Mouse (Mus musculus) midbrain, embryonic 10.5 days (tissue): Measurements from ENCODE around the gene Tec. TPM values are rescaled to one million over a fixed set of nuclear protein-coding genes. Genes with fewer than 3 reads are reported as not detected.

ENCODE experiments used
- DNase-seq: peaks from one replicate; pipeline ENCODE4 v3.0.0-alpha.2; 2017; ENCODE audit warnings: low spot score
- H3K27ac ChIP-seq: fragments of 300-500 bp; sonication (generic); replicated peaks from 2 replicates; pipeline ENCODE4 v1.5.1; 2016; ENCODE audit warnings: mild to moderate bottlenecking
- H3K27me3 ChIP-seq: fragments of 300-500 bp; sonication (generic); 2 replicates; pipeline ENCODE4 v1.6.1; 2016; ENCODE audit warnings: low read depth, mild to moderate bottlenecking; ENCODE audit not compliant: poor library complexity, severe bottlenecking
- H3K36me3 ChIP-seq: fragments of 300-500 bp; sonication (generic); 2 replicates; pipeline ENCODE4 v1.6.1; 2016; ENCODE audit warnings: mild to moderate bottlenecking, moderate library complexity
- H3K4me1 ChIP-seq: fragments of 300-500 bp; sonication (generic); 2 replicates; pipeline ENCODE4 v1.6.1; 2016
- H3K4me3 ChIP-seq: fragments of 300-500 bp; sonication (generic); 2 replicates; pipeline ENCODE4 v1.5.1; 2016; ENCODE audit warnings: mild to moderate bottlenecking, moderate library complexity
- H3K9me3 ChIP-seq: fragments of 300-500 bp; sonication (generic); replicated peaks from 2 replicates; pipeline ENCODE4 v1.6.1; 2016; ENCODE audit warnings: mild to moderate bottlenecking
- WGBS: fragments of 180-500 bp; shearing (Covaris S2); methylation state at CpG from one replicate; pipeline ENCODE4 v1.1.7; 2016; 5-methylcytosine and 5-hydroxymethylcytosine counted together
- polyA plus RNA-seq: library from polyadenylated mRNA; unstranded; fragments of >200 nt; fragmentation: Nextera tagmentation; extraction: Ambion mirVana; gene quantifications from 2 replicates; pipeline ENCODE4 v1.2.1, GENCODE M21; 2016

Tec gene
- polyA plus RNA-seq, 1 experiment from 2014 or later: 3.2 TPM

- no peak overlapping the region for H3K4me3 ChIP-seq
- no peak for DNase-seq
- H3K36me3 ChIP-seq: no peaks in the 10 kb centered on the region
- no peak overlapping the region for H3K27ac ChIP-seq
- no peaks in the 10 kb centered on the region for H3K9me3 ChIP-seq
- whole genome bisulfite sequencing: 90% methylated on average over 3 of the region's 3 CpGs
- peaks cover under 1% of the 10 kb centered on the region for H3K4me1 ChIP-seq
- H3K27me3 ChIP-seq: no peaks in the 10 kb centered on the region
These were observed 34.7 kb upstream of the Tec start for GRCm38 (mm10) chr5:72902876-72903516.

DNA sequence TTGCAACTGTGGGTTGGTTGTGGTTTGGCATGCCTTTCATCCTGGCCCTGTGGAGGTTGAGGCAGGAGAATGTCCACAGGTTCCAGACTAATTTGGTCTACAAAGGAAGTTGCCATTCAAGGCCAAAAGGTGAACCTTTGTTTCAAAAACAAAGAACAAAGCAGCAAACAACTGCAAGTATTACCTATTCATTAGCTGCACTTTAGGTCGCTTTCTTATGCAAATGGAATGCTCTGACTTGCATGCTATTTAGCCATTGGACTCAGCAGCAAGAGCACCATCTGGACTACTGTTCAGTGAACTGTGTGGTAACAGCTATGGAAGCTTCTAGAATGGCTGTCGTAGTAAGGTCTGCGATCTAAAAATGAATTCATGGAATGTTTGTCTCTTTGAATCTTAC, 34.0 kb upstream of the Tec start:
- Histone ChIP-seq H3K36me3 (no peaks in the 10 kb centered on the region), H3K4me1 (peaks cover 3% of the 10 kb centered on the region), H3K9me3 (no peaks in the 10 kb centered on the region), H3K27me3 (no peaks in the 10 kb centered on the region), H3K27ac (no peak overlapping the region), H3K4me3 (no peak overlapping the region)
- DNase-seq: no peak
- 76% methylated on average over 3 of the region's 3 CpGs for WGBS

- H3K4me3 ChIP-seq: no peak overlapping the region
- peaks cover 6% of the 10 kb centered on the region for H3K4me1 ChIP-seq
- H3K27me3 ChIP-seq: no peaks in the 10 kb centered on the region
- DNase-seq: no peak
- H3K36me3 ChIP-seq: no peaks in the 10 kb centered on the region
- no peak overlapping the region for H3K27ac ChIP-seq
- H3K9me3 ChIP-seq: no peaks in the 10 kb centered on the region
- 90% methylated on average over 4 of the region's 4 CpGs for WGBS
These were observed 33.6 kb upstream of the Tec start for GRCm38 (mm10) chr5:72901866-72902265.

DNA sequence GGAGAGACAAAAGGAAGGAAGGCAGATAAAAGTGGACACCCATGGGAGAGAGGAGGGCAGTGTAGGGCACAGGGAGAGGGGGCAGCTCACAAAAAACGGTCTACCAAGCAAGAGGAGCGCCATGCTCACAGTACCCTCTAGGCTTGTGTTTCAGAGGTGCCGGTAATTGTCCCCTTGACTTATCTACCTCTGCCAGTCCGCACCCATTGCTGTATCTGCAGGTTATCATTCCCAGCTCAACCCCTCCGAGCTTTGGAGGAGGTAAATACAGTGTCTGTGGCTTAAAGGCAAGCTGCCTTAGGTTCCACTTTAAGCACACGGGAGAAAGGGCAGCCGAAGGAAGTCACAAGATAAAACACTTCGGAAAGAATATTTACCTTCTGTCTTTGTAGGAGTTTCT, 31.0 kb upstream of the Tec start:
- Histone ChIP-seq H3K27me3 (no peaks in the 10 kb centered on the region), H3K27ac (no peak overlapping the region), H3K4me1 (peaks cover 10% of the 10 kb centered on the region), H3K4me3 (no peak overlapping the region), H3K9me3 (no peaks in the 10 kb centered on the region), H3K36me3 (no peaks in the 10 kb centered on the region)
- 86% methylated on average over 8 of the region's 8 CpGs for WGBS
- no peak for DNase-seq

GRCm38 (mm10) chr5:72897998-72898397, 29.7 kb upstream of the Tec start:
- H3K27ac ChIP-seq: no peak overlapping the region
- DNase-seq: no peak
- peaks cover 10% of the 10 kb centered on the region for H3K4me1 ChIP-seq
- H3K27me3 ChIP-seq: no peaks in the 10 kb centered on the region
- H3K9me3 ChIP-seq: no peaks in the 10 kb centered on the region
- WGBS: 50% methylated on average over 6 of the region's 6 CpGs
- no peaks in the 10 kb centered on the region for H3K36me3 ChIP-seq
- no peak overlapping the region for H3K4me3 ChIP-seq

GRCm38 (mm10) chr5:72896478-72897279, 28.4 kb upstream of the Tec start:
- H3K9me3 ChIP-seq: no peaks in the 10 kb centered on the region
- DNase-seq: no peak
- peaks cover 10% of the 10 kb centered on the region; the same call in 1 of the 2 replicates for H3K4me1 ChIP-seq
- no peak overlapping the region for H3K27ac ChIP-seq
- H3K36me3 ChIP-seq: no peaks in the 10 kb centered on the region
- H3K4me3 ChIP-seq: no peak overlapping the region
- WGBS: 76% methylated on average over 18 of the region's 18 CpGs
- no peaks in the 10 kb centered on the region for H3K27me3 ChIP-seq

DNA sequence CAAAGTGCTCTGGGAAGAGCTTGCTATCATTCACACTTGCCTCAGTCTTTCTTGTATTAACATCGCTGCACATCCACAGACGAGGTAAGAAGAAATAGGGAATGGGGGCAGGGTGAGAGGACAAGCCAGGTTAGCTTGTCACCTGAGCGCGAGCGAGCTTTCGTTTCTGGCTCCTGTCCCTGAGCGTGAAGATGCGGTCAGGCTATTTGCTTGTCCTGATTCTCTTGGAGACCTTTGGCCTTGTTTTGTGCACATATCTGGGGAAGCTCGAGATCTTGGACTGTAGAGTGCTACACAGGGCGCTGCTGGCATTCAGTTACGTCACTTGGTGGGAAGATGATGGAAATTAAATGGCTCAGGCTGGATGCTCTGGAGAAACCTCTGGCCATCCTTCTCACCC, 27.0 kb upstream of the Tec start:
- 92% methylated on average over 11 of the region's 11 CpGs for WGBS
- Histone ChIP-seq H3K4me3 (no peak overlapping the region), H3K27me3 (no peaks in the 10 kb centered on the region), H3K4me1 (peaks cover 10% of the 10 kb centered on the region; the same call in 1 of the 2 replicates), H3K36me3 (no peaks in the 10 kb centered on the region), H3K27ac (no peak overlapping the region), H3K9me3 (no peaks in the 10 kb centered on the region)
- DNase-seq: no peak

- Histone ChIP-seq H3K27me3 (no peaks in the 10 kb centered on the region), H3K4me3 (no peak overlapping the region), H3K9me3 (no peaks in the 10 kb centered on the region), H3K27ac (no peak overlapping the region), H3K36me3 (no peaks in the 10 kb centered on the region), H3K4me1 (peaks cover 10% of the 10 kb centered on the region; the same call in 1 of the 2 replicates)
- 51% methylated on average over 5 of the region's 5 CpGs for WGBS
- no peak for DNase-seq
These were observed 25.7 kb upstream of the Tec start for GRCm38 (mm10) chr5:72893987-72894386.

- no peaks in the 10 kb centered on the region for H3K36me3 ChIP-seq
- no peaks in the 10 kb centered on the region for H3K9me3 ChIP-seq
- no peak overlapping the region for H3K27ac ChIP-seq
- H3K4me3 ChIP-seq: no peak overlapping the region
- no peaks in the 10 kb centered on the region for H3K4me1 ChIP-seq
- peak; percentile 56 for DNase-seq
- WGBS: 8% methylated on average over 12 of the region's 12 CpGs
- H3K27me3 ChIP-seq: no peaks in the 10 kb centered on the region
These were observed 23.3 kb upstream of the Tec start for GRCm38 (mm10) chr5:72891534-72891933.

DNA sequence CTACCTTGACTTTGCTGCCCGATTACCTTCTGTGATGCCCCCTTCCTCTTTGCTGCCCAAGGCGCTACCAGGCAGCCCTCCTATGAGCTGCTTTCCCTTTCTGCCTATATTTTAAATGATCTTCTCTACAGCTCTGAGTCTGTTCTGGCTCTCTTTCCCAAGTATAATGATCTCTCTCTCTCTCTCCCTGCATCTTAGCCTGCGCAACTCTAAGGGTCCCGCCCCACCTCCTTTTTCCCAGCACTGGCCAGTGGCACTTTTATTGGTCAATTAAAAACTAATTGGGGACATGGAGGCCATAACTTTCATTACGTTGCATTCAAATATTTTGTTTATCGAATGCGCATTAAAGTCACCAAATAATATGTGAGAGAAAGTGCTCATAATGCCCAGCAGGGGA, 20.0 kb upstream of the Tec start:
- Histone ChIP-seq H3K4me3 (no peak overlapping the region), H3K27ac (no peak overlapping the region), H3K9me3 (no peaks in the 10 kb centered on the region), H3K36me3 (no peaks in the 10 kb centered on the region), H3K27me3 (no peaks in the 10 kb centered on the region), H3K4me1 (no peaks in the 10 kb centered on the region)
- DNase-seq: no peak
- 91% methylated on average over 7 of the region's 7 CpGs for WGBS

DNA sequence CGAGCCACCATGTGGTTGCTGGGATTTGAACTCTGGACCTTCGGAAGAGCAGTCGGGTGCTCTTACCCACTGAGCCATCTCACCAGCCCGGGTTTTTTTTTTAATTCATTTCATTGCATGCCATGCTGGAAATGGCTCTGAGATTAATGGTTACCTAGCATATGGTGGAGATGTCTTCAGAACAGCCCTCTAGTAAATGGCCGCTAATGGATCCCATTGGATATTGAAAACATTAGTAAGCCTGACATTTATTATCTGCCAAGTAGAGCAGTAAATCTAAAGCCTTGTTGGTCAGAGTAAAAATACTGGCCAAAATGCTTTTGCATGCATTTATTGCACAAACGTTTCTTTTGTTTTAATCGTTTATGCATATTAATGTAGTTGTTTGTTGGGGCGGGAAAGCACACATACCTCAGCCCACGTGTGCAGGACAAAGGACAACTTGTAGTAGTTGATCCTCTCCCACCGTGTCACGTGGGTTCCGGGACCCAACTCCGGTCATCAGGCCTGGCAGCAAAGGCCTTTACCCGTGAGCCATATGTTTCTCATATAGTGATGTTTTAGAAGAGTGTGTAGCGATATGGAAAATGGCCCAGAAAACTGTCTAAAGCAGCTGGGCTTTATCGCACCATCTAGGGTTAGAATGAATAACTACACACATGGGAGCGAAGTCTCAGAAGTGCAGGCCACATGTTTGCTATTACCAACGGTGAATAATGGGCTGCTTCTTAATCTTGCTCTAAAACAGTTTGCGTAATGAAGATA, 18.4 kb upstream of the Tec start:
- no peaks in the 10 kb centered on the region for H3K4me1 ChIP-seq
- H3K27me3 ChIP-seq: no peaks in the 10 kb centered on the region
- no peak overlapping the region for H3K4me3 ChIP-seq
- DNase-seq: no peak
- H3K9me3 ChIP-seq: no peaks in the 10 kb centered on the region
- H3K27ac ChIP-seq: no peak overlapping the region
- 92% methylated on average over 19 of the region's 19 CpGs for WGBS
- H3K36me3 ChIP-seq: no peaks in the 10 kb centered on the region

GRCm38 (mm10) chr5:72883706-72884105, 15.4 kb upstream of the Tec start:
- H3K4me1 ChIP-seq: peaks cover 4% of the 10 kb centered on the region; the same call in 1 of the 2 replicates
- 90% methylated on average over 3 of the region's 3 CpGs for WGBS
- no peak for DNase-seq
- H3K36me3 ChIP-seq: no peaks in the 10 kb centered on the region
- H3K9me3 ChIP-seq: no peaks in the 10 kb centered on the region
- H3K27me3 ChIP-seq: peaks cover 5% of the 10 kb centered on the region; the same call in 1 of the 2 replicates
- no peak overlapping the region for H3K27ac ChIP-seq
- H3K4me3 ChIP-seq: no peak overlapping the region

- H3K27ac ChIP-seq: no peak overlapping the region
- H3K9me3 ChIP-seq: no peaks in the 10 kb centered on the region
- H3K4me1 ChIP-seq: peaks cover 4% of the 10 kb centered on the region; the same call in 1 of the 2 replicates
- H3K4me3 ChIP-seq: no peak overlapping the region
- peaks cover 5% of the 10 kb centered on the region; the same call in 1 of the 2 replicates for H3K27me3 ChIP-seq
- H3K36me3 ChIP-seq: no peaks in the 10 kb centered on the region
- DNase-seq: no peak
- WGBS: 78% methylated on average over 2 of the region's 2 CpGs
These were observed 14.1 kb upstream of the Tec start for GRCm38 (mm10) chr5:72882412-72882765.
